Mouse (Mus musculus): ENCODE data around the gene Wdr25.

Wdr25 gene

GRCm38 (mm10) chr12:109067561-109068135 is 174.2 kb downstream of the Wdr25 start:
- peak; percentile 83 for DNase-seq (ENCODE audit: low read depth)

DNA sequence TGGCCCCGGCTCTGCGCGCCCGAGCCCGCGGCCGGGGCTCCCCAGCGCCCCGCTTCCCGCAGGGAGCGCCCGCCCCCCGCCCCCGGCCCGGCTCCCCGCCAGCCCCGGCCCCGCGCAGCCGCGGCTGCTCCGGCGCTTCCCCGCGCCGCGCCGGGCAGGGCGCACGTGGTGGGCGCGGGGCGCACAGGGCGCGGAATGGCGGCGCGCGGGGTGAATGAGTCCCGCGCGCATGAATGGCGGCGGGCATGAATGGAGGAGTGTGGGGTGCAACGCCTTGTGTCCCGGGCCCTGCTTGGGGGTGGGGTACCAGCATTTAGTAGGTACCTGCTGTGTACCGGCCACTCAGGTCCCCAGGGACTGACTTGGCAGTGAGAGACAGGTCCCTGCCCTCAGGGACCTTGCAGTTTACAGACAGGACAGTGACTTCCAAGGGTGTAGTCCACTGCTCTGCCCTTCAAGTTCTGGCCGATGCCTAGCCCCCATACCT is 174.8 kb downstream of the Wdr25 start, which contains the start of gene Begain:
Begain (minus strand) TSS at position 51 of the 487 bp plus-strand sequence.
- peak; percentile 37 for DNase-seq (ENCODE audit: low read depth)

DNA sequence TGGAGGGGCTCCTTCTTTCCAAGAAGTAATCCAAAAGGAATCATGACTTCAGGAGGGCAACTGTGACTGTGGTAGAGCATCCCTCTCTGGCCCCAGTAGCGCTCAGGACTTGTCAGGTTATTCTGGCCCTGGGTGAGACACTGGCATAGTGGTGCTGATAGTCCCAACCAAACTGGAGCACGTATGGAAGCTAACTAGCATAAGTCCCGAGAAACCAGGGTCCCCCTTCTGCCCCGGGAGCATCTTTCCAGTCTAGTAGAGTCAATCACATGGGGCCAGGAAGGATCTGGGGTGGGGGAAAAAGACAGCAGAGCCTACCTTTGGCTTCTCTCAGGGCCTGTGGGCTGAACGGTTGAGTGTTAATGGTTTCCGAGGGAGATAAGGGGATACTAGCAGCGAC is 175.3 kb downstream of the Wdr25 start:
- no peak for DNase-seq (ENCODE audit: low read depth)

DNA sequence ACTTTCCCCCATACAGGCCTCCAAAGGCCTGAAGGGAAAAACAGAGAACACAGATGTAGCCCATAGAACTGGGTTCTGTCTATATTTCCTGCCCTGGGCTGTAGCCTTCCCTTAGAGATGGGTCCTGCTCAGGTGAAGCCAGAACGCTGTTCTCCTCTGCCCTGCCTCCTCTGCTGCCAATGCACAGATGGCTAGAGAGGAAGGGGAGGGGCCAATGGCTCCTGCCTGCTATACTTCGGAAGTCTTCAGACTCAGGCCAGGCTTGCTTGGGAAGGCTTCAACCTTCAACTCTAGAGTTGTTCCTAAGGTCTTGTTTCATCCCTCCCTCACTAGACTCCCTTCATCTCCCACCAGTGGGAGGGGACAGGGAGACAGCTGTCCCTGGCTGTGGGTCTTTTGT is 176.3 kb downstream of the Wdr25 start:
- DNase-seq (ENCODE audit: low read depth), result no peak

- DNase-seq (ENCODE audit: low read depth), result no peak
Observed at GRCm38 (mm10) chr12:109071248-109071647, 177.8 kb downstream of the Wdr25 start.

GRCm38 (mm10) chr12:109074106-109074505 is 180.7 kb downstream of the Wdr25 start:
- DNase-seq (ENCODE audit: low read depth), result no peak

GRCm38 (mm10) chr12:109074777-109075285 is 181.4 kb downstream of the Wdr25 start:
- DNase-seq (ENCODE audit: low read depth), result no peak

GRCm38 (mm10) chr12:109077036-109077435 is 183.6 kb downstream of the Wdr25 start:
- peak; percentile 71 for DNase-seq (ENCODE audit: low read depth)
